Mouse (Mus musculus) naive thymus-derived CD4-positive, alpha-beta T cell, adult 2 months (primary cell): Measurements from ENCODE around the gene Mbnl1.

Source experiments
- DNase-seq: peaks from one replicate; pipeline ENCODE4 v3.0.0-alpha.2; 2011; ENCODE audit warnings: low read depth

Mbnl1 gene

GRCm38 (mm10) chr3:60494774-60495535 lies 22.3 kb downstream of the Mbnl1 start:
- DNase-seq = peak; percentile 74

GRCm38 (mm10) chr3:60496197-60496596 lies 23.6 kb downstream of the Mbnl1 start:
- peak; percentile 80 for DNase-seq

GRCm38 (mm10) chr3:60498151-60498550 lies 25.5 kb downstream of the Mbnl1 start:
- DNase-seq = no peak

- DNase-seq = no peak
Observed at GRCm38 (mm10) chr3:60498646-60499045, 26.0 kb downstream of the Mbnl1 start.

- DNase-seq = no peak
Observed at GRCm38 (mm10) chr3:60499157-60499578, 26.5 kb downstream of the Mbnl1 start.

- no peak for DNase-seq
Observed at GRCm38 (mm10) chr3:60499718-60500450, 27.3 kb downstream of the Mbnl1 start.

- peak; percentile 86 for DNase-seq
Observed at GRCm38 (mm10) chr3:60500571-60501527, 28.2 kb downstream of the Mbnl1 start.

GRCm38 (mm10) chr3:60501561-60502151 lies 29.0 kb downstream of the Mbnl1 start:
- peak; percentile 94 for DNase-seq

GRCm38 (mm10) chr3:60502155-60502987 lies 29.7 kb downstream of the Mbnl1 start:
- no peak for DNase-seq

GRCm38 (mm10) chr3:60503196-60503595 lies 30.6 kb downstream of the Mbnl1 start:
- DNase-seq = peak; percentile 52

- DNase-seq = no peak
Observed at GRCm38 (mm10) chr3:60504775-60505430, 32.3 kb downstream of the Mbnl1 start.

GRCm38 (mm10) chr3:60506821-60507220 lies 34.2 kb downstream of the Mbnl1 start:
- no peak for DNase-seq

- no peak for DNase-seq
Observed at GRCm38 (mm10) chr3:60507496-60507895, 34.9 kb downstream of the Mbnl1 start.

GRCm38 (mm10) chr3:60507979-60508378 lies 35.3 kb downstream of the Mbnl1 start:
- DNase-seq = no peak

GRCm38 (mm10) chr3:60511197-60511596 lies 38.6 kb downstream of the Mbnl1 start:
- no peak for DNase-seq

- DNase-seq = peak; percentile 56
Observed at GRCm38 (mm10) chr3:60513337-60513736, 40.7 kb downstream of the Mbnl1 start.

- DNase-seq = peak; percentile 38
Observed at GRCm38 (mm10) chr3:60513746-60514145, 41.1 kb downstream of the Mbnl1 start.

GRCm38 (mm10) chr3:60515430-60515829 lies 42.8 kb downstream of the Mbnl1 start:
- peak; percentile 49 for DNase-seq

GRCm38 (mm10) chr3:60516054-60516674 lies 43.5 kb downstream of the Mbnl1 start:
- peak; percentile 92 for DNase-seq
